Mouse (Mus musculus): Measurements from ENCODE around the gene Col5a2. TPM values are rescaled to one million over a fixed set of nuclear protein-coding genes. Genes with fewer than 3 reads are reported as not detected.
"Not testable (repeated sequence)": the region's sequence is repeated elsewhere in the genome, so short reads cannot be mapped to it uniquely, and the experiment has no call there.

Col5a2 gene
- polyA plus RNA-seq (2016; fragmentation: Nextera tagmentation; extraction: Ambion mirVana): 50.6 and 61.7 TPM in 2 replicates

DNA sequence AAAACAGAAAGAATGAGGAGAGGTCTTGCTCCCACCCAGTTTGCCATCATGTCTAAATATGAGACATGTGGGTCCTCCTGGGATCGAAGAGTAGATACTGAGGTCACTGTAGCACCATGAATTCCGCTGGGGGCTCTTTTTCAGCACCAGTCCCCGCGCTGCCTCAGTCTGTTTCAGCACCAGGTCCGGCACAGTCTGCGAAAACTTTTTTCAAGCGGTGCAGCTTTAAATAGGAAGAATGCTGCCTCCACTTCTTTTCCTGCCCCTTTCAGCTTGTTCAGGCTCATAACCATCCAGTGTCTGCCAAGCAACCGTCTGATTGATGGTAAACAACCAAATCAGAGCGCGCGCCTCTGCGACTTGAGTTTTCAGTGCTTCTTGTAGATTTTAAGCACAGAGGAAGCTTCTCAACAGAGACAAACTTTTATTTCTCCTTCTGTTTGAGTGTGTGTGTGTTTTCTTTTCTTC lies at the start of gene Col5a2:
Gene Col5a2 (minus strand): TSS at position 418 of the 468 bp plus-strand sequence.
- H3K9ac ChIP-seq: peak within 1 kb of the TSS; percentile 45
- H3K4me1 ChIP-seq: 0 out of 2 replicates have a peak, but pooled peaks cover 2% of the 10 kb centered on the region
- peak within 1 kb of the TSS; percentile 36 for H3K4me3 ChIP-seq
- no peaks in the 10 kb centered on the region for H3K9me3 ChIP-seq (replicated peaks)
- ATAC-seq (ENCODE audit: low FRiP score): peak; percentile 56
- WGBS: 35% methylated on average over 12 of the region's 12 CpGs
- peak within 1 kb of the TSS; percentile 73 for H3K27ac ChIP-seq
- H3K36me3 ChIP-seq: no peaks in the 10 kb centered on the region
- peak within 1 kb of the TSS; percentile 49 for H3K4me2 ChIP-seq (replicated peaks)
- no peaks in the 10 kb centered on the region for H3K27me3 ChIP-seq

GRCm38 (mm10) chr1:45550531-45550930 lies 47.4 kb upstream of the Col5a2 start:
- Histone ChIP-seq H3K27ac (no peak overlapping the region), H3K4me3 (no peak overlapping the region), H3K36me3 (no peaks in the 10 kb centered on the region), H3K27me3 (no peaks in the 10 kb centered on the region), H3K9me3 (replicated peaks) (no peaks in the 10 kb centered on the region), H3K4me2 (replicated peaks) (no peak overlapping the region), H3K9ac (no peak overlapping the region), H3K4me1 (no peaks in the 10 kb centered on the region)
- WGBS: 79% methylated on average over 4 of the region's 4 CpGs
- ATAC-seq (ENCODE audit: low FRiP score): no peak

DNA sequence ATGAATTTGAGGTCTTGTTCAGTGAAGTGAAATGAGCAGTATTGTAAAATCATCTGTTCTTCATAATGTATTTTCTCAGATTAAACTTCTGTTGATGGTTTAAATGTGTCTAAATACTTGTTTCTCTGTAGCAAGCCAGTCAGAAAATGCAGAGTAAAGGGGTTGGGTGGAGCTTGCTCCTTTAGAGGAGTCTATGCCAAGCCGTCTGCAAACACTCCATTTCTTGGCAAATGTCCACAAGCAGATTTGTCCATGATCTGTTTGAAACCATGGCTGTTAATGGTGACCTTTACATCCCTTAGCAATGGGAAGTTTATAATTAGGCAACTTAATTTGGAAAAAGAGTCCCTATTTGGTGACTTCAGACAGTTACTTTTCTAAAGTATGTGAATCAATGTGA lies 38.8 kb upstream of the Col5a2 start:
- WGBS: 65% methylated on average over 1 of the region's 1 CpGs
- no peaks in the 10 kb centered on the region for H3K27me3 ChIP-seq
- H3K36me3 ChIP-seq: no peaks in the 10 kb centered on the region
- H3K4me1 ChIP-seq: no peaks in the 10 kb centered on the region
- ATAC-seq (ENCODE audit: low FRiP score): no peak
- no peak overlapping the region for H3K4me3 ChIP-seq
- H3K27ac ChIP-seq: no peak overlapping the region
- H3K9ac ChIP-seq: no peak overlapping the region
- no peaks in the 10 kb centered on the region for H3K9me3 ChIP-seq (replicated peaks)
- no peak overlapping the region for H3K4me2 ChIP-seq (replicated peaks)

DNA sequence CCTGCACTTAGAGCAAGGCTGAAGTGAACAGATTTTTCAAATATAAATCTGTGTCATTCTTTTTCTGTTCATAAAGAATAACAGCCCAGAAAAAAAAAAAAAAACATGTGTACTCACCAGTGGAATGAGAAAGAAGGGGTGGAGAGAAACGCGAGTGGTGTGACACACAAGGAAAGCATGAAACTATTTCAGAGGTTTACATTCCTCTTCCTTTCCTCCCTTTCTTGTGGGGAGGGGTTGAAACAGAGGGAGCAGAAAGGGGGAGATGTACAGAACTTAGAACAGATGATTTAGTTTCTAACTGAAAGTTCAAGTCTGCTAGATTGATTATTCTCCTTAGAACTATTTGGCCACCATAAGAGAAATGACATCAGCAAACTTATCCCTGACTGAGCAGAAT lies 38.1 kb upstream of the Col5a2 start:
- no peaks in the 10 kb centered on the region for H3K9me3 ChIP-seq (replicated peaks)
- H3K4me3 ChIP-seq: no peak overlapping the region
- ATAC-seq (ENCODE audit: low FRiP score): no peak
- no peak overlapping the region for H3K4me2 ChIP-seq (replicated peaks)
- no peaks in the 10 kb centered on the region for H3K4me1 ChIP-seq
- no peak overlapping the region for H3K9ac ChIP-seq
- no peaks in the 10 kb centered on the region for H3K27me3 ChIP-seq
- H3K27ac ChIP-seq: no peak overlapping the region
- no peaks in the 10 kb centered on the region for H3K36me3 ChIP-seq
- 67% methylated on average over 2 of the region's 2 CpGs for WGBS

GRCm38 (mm10) chr1:45531486-45531885 lies 28.4 kb upstream of the Col5a2 start:
- no peak overlapping the region for H3K27ac ChIP-seq
- H3K4me1 ChIP-seq: no peaks in the 10 kb centered on the region
- no peaks in the 10 kb centered on the region for H3K36me3 ChIP-seq
- H3K9ac ChIP-seq: no peak overlapping the region
- no peaks in the 10 kb centered on the region for H3K9me3 ChIP-seq (replicated peaks)
- WGBS: 87% methylated on average over 2 of the region's 2 CpGs
- no peak overlapping the region for H3K4me2 ChIP-seq (replicated peaks)
- no peak for ATAC-seq (ENCODE audit: low FRiP score)
- H3K27me3 ChIP-seq: no peaks in the 10 kb centered on the region
- no peak overlapping the region for H3K4me3 ChIP-seq

DNA sequence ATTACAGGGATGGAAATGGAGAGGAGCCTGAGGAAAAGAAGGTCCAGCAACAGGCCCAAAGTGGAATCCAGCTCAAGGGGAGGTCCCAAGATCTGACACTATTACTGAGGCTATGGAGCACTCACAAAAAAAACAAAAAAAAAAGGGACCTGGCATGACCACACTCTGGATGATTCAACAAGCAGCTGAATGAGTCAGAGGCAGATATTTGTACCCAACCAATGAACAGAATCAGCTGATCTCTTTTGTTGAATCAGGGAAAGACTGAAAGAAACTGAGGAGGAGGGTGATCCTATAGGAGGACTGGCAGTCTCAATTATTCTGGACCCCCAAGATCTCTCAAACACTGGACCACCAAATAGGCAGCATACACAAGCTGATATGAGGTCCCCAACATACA lies 24.4 kb upstream of the Col5a2 start:
- not testable (repeated sequence) for H3K4me2 ChIP-seq (replicated peaks); H3K9me3 ChIP-seq (replicated peaks); H3K36me3 ChIP-seq; H3K4me1 ChIP-seq; ATAC-seq (ENCODE audit: low FRiP score); H3K27ac ChIP-seq; H3K4me3 ChIP-seq; H3K9ac ChIP-seq; H3K27me3 ChIP-seq

DNA sequence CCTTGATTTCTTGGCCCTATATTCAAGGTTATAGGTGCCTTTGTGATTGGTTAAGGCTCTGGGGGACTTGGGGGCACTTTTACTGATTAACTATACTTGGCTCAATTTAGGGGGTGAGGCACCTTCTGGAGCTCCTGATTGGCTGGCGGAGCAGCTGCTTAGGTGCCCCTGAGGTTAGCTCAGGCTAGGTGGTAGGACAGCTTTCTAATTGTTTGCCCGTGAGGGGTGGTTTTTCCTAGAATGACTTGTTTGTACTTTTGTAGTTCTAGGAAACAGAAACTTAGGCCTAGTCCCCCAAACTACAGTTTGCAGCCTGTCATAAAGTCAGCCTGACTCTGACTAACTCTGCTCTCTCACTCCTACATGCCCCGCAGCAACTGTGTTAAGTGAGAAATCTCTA lies 20.5 kb upstream of the Col5a2 start:
- no peak for ATAC-seq (ENCODE audit: low FRiP score)
- Histone ChIP-seq H3K36me3 (no peaks in the 10 kb centered on the region), H3K9ac (no peak overlapping the region), H3K27me3 (no peaks in the 10 kb centered on the region), H3K4me3 (no peak overlapping the region), H3K27ac (no peak overlapping the region), H3K4me2 (replicated peaks) (no peak overlapping the region), H3K4me1 (no peaks in the 10 kb centered on the region), H3K9me3 (replicated peaks) (no peaks in the 10 kb centered on the region)
- WGBS: 85% methylated on average over 3 of the region's 3 CpGs

DNA sequence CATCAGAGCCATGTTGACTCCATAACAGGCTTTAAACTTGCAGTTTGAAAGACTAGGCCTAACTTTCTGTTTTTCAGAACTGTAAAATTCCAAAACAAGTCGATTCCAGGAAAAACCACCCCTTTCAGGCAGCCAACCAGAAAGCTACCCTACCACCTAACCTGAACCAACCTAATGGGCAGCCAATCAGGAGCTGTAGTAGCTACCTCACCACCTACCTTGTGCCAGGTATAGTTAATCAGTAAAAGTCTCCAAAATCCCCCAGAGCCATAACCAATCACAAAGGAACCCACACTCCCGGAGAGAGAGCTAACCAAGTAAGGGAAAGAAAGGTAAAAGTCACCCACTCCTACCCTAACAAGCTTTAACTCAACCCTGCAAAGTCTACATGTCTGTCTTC lies 18.4 kb upstream of the Col5a2 start:
- no peak overlapping the region for H3K4me2 ChIP-seq (replicated peaks)
- H3K4me3 ChIP-seq: no peak overlapping the region
- no peak overlapping the region for H3K27ac ChIP-seq
- H3K27me3 ChIP-seq: no peaks in the 10 kb centered on the region
- H3K9ac ChIP-seq: no peak overlapping the region
- WGBS: 89% methylated on average over 2 of the region's 2 CpGs
- H3K36me3 ChIP-seq: no peaks in the 10 kb centered on the region
- no peaks in the 10 kb centered on the region for H3K9me3 ChIP-seq (replicated peaks)
- no peak for ATAC-seq (ENCODE audit: low FRiP score)
- H3K4me1 ChIP-seq: no peaks in the 10 kb centered on the region

DNA sequence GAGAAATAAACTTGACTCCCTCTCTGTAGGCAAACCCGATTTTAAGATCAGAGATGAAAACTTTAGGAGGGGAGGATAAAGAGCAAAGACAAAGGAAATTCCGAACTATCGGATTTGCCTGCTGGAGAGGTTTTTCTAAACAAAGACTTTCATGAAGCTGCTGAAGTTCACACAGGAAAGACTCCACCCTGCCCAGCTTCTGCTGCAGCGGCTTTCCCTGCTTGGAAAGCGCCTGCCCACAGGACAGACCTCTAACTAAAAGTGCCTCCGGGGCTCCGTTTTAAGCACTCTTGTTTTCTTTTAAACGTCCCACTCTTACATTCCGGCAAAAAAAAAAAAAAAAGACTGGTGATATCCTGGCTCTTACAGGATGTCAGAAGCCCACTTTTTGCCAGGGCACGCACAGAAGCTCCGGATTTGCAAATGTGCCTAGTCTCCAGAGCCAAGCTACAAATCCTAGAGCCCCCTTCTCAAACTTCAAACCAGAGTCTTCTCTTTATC lies 791 bp downstream of the Col5a2 start:
- peak overlapping the region; percentile 45 for H3K9ac ChIP-seq
- H3K27ac ChIP-seq: peak overlapping the region; percentile 73
- H3K4me2 ChIP-seq (replicated peaks): peak overlapping the region; percentile 49

DNA sequence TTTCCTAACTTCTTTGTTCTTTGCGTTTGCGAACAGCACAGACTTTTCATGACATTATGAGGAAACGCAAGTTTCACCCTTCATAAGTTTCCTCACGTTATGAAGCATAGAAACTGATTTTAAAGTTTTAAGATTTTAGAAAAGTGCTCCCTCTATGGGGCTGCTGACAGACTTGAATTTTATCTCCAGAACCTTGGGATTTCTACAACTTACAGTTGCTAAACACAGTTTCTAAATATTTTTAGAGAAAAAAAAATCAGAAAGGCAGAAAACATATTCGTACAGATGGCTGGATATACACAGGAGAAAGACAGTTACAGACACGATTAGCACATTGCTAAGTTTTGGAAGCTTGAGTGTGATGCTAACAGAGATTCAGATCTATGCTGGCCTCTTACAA lies 1.6 kb downstream of the Col5a2 start:
- no peak overlapping the region for H3K9ac ChIP-seq
- no peak for ATAC-seq (ENCODE audit: low FRiP score)
- H3K4me2 ChIP-seq (replicated peaks): peak overlapping the region; percentile 49
- 0 out of 2 replicates have a peak, but pooled peaks cover 2% of the 10 kb centered on the region for H3K4me1 ChIP-seq
- H3K27ac ChIP-seq: no peak overlapping the region
- H3K9me3 ChIP-seq (replicated peaks): no peaks in the 10 kb centered on the region
- 55% methylated on average over 6 of the region's 6 CpGs for WGBS
- H3K36me3 ChIP-seq: no peaks in the 10 kb centered on the region
- no peaks in the 10 kb centered on the region for H3K27me3 ChIP-seq
- H3K4me3 ChIP-seq: peak overlapping the region; percentile 36

More for the DNA sequence above, 791 bp downstream of the Col5a2 start:
- H3K4me1 ChIP-seq: 0 out of 2 replicates have a peak, but pooled peaks cover 2% of the 10 kb centered on the region
- 14% methylated on average over 11 of the region's 11 CpGs for WGBS
- peak overlapping the region; percentile 36 for H3K4me3 ChIP-seq
- no peaks in the 10 kb centered on the region for H3K27me3 ChIP-seq
- H3K36me3 ChIP-seq: no peaks in the 10 kb centered on the region
- peak; percentile 58; the same call in 1 of the 2 replicates for ATAC-seq (ENCODE audit: low FRiP score)
- H3K9me3 ChIP-seq (replicated peaks): no peaks in the 10 kb centered on the region

GRCm38 (mm10) chr1:45500456-45500855 lies 2.6 kb downstream of the Col5a2 start:
- WGBS: 87% methylated on average over 6 of the region's 6 CpGs
- no peaks in the 10 kb centered on the region for H3K36me3 ChIP-seq
- no peak overlapping the region for H3K27ac ChIP-seq
- H3K27me3 ChIP-seq: no peaks in the 10 kb centered on the region
- ATAC-seq (ENCODE audit: low FRiP score): no peak
- no peak overlapping the region for H3K4me3 ChIP-seq
- 0 out of 2 replicates have a peak, but pooled peaks cover 2% of the 10 kb centered on the region for H3K4me1 ChIP-seq
- H3K9ac ChIP-seq: no peak overlapping the region
- H3K4me2 ChIP-seq (replicated peaks): no peak overlapping the region
- no peaks in the 10 kb centered on the region for H3K9me3 ChIP-seq (replicated peaks)

DNA sequence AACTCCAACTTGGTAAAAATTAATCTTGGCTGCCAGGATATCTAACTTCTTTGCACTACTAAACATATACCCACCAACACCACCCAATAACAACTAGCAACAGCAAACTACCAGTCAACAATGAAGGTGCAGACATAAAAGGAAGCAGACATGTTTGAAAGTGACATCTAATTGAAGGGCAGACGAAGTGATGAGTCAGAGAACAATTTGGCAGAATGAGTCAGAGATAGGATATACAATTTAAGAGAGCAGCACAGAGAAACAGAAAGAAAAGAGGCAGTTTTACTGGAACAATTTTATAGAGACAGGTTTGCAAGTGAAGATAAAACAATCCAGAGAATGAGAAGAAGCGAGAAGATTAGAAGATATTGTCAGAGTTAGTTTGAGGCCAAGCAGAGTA lies 8.1 kb downstream of the Col5a2 start:
- Histone ChIP-seq H3K4me2 (replicated peaks) (no peak overlapping the region), H3K9me3 (replicated peaks) (no peaks in the 10 kb centered on the region), H3K4me1 (no peaks in the 10 kb centered on the region), H3K27me3 (no peaks in the 10 kb centered on the region), H3K9ac (no peak overlapping the region), H3K36me3 (no peaks in the 10 kb centered on the region), H3K27ac (no peak overlapping the region), H3K4me3 (no peak overlapping the region)
- no peak for ATAC-seq (ENCODE audit: low FRiP score)
- WGBS: 91% methylated on average over 2 of the region's 2 CpGs

DNA sequence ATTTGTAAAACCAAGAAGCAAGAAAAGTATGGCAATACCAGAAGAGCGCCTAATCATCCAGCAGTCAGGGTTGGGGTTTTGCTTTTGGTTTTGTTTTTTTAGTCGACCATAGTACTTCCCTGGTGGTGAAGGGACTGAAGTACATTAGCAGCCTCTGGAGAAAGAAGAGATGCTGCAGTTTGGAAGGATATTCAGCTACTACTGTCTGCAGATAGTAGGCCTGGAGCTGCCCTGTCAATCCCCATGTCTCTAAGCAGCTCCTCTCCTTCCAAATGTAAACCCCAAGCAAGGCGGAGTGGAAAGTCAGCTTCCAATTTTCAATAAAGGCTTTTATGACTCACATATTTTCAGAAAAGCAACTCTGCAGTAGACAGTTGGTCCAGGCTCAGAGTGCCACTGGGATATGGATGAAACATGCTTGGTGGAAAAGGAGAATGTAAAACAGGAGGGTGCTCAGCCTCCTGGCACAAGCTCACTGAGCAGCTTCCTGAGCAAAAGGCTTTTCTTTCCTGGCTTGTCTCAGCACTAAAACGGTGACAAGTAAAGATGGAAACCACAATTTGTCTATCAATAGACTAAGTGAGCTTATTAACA lies 10.9 kb downstream of the Col5a2 start:
- H3K4me1 ChIP-seq: no peaks in the 10 kb centered on the region
- H3K27me3 ChIP-seq: no peaks in the 10 kb centered on the region
- H3K9me3 ChIP-seq (replicated peaks): no peaks in the 10 kb centered on the region
- no peak overlapping the region for H3K9ac ChIP-seq
- no peak overlapping the region for H3K4me2 ChIP-seq (replicated peaks)
- H3K27ac ChIP-seq: no peak overlapping the region
- ATAC-seq (ENCODE audit: low FRiP score): no peak
- no peak overlapping the region for H3K4me3 ChIP-seq
- 89% methylated on average over 4 of the region's 4 CpGs for WGBS
- H3K36me3 ChIP-seq: no peaks in the 10 kb centered on the region
